Mouse (Mus musculus) forebrain, embryonic 10.5 days (tissue): ENCODE data around the gene Slc26a6. TPM values are rescaled to one million over a fixed set of nuclear protein-coding genes. Genes with fewer than 3 reads are reported as not detected.
A peak's percentile ranks its signal among the peaks of the same experiment; 100 is the strongest.

Source experiments
- DNase-seq: peaks from one replicate; pipeline ENCODE4 v3.0.0-alpha.2; 2017; ENCODE audit warnings: low spot score; ENCODE audit errors: extremely low spot score
- H3K27ac ChIP-seq: fragments of 300-500 bp; sonication (generic); 2 replicates; pipeline ENCODE4 v1.5.1; 2016; ENCODE audit warnings: mild to moderate bottlenecking
- H3K27me3 ChIP-seq: fragments of 300-500 bp; sonication (generic); 2 replicates; pipeline ENCODE4 v1.6.1; 2016; ENCODE audit warnings: mild to moderate bottlenecking; ENCODE audit not compliant: poor library complexity, severe bottlenecking
- H3K36me3 ChIP-seq: fragments of 300-500 bp; sonication (generic); replicated peaks from 2 replicates; pipeline ENCODE4 v1.6.1; 2016; ENCODE audit warnings: mild to moderate bottlenecking, moderate library complexity
- H3K4me1 ChIP-seq: fragments of 300-500 bp; sonication (generic); 2 replicates; pipeline ENCODE4 v1.6.1; 2016
- H3K4me3 ChIP-seq: fragments of 300-500 bp; sonication (generic); 2 replicates; pipeline ENCODE4 v1.5.1; 2016; ENCODE audit warnings: mild to moderate bottlenecking, moderate library complexity
- H3K9me3 ChIP-seq: fragments of 300-500 bp; sonication (generic); 2 replicates; pipeline ENCODE4 v1.6.1; 2016; ENCODE audit warnings: mild to moderate bottlenecking, moderate library complexity
- WGBS: fragments of 180-500 bp; shearing (Covaris S2); methylation state at CpG from one replicate; pipeline ENCODE4 v1.1.7; 2016; 5-methylcytosine and 5-hydroxymethylcytosine counted together
- polyA plus RNA-seq: library from polyadenylated mRNA; unstranded; fragments of >200 nt; fragmentation: Nextera tagmentation; extraction: Ambion mirVana; gene quantifications from 2 replicates; pipeline ENCODE4 v1.2.1, GENCODE M21; 2016

Gene Slc26a6
- polyA plus RNA-seq, 1 experiment from 2014 or later: 11.6 TPM

DNA sequence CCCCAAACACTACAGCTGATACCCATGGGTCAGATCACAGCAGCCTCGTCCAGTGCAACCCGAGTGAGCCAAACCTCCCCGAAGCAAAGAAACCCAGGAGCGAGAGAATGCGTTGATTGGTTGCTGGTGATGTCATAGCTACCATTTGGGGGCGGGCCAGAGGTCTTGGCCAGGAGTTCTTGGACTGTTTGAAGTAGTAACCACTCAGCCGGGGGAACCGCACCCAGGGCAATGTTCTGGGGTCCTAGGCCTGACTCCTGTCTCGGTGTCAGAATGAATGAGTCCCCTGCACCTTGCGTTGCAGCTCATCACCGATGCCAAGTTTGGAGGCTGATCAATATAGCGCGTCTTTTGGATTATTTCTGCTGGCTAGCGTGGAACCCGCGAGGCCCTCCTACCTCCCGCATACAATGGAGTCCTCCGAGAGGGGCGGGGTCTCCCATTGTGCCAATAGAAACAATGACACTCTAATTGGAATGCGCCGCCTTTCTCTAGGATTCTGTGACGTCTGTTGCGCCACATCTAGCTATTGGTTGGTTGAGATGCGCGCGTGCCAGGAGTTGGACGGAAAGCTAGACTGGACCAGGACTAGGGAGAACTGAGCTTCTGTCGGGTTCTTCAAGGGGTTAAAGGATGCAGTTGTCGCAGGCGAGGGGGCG is 28.2 kb upstream of the Slc26a6 start:
- H3K36me3 ChIP-seq: peaks cover 12% of the 10 kb centered on the region; the same call in 1 of the 2 replicates
- H3K4me3 ChIP-seq: peak overlapping the region; percentile 69
- H3K27me3 ChIP-seq: peaks cover 73% of the 10 kb centered on the region
- H3K9me3 ChIP-seq: no peaks in the 10 kb centered on the region
- peak overlapping the region; percentile 73 for H3K27ac ChIP-seq
- DNase-seq: peak; percentile 78
- peaks cover 41% of the 10 kb centered on the region for H3K4me1 ChIP-seq
- WGBS: under 1% methylated on average over 31 of the region's 31 CpGs

DNA sequence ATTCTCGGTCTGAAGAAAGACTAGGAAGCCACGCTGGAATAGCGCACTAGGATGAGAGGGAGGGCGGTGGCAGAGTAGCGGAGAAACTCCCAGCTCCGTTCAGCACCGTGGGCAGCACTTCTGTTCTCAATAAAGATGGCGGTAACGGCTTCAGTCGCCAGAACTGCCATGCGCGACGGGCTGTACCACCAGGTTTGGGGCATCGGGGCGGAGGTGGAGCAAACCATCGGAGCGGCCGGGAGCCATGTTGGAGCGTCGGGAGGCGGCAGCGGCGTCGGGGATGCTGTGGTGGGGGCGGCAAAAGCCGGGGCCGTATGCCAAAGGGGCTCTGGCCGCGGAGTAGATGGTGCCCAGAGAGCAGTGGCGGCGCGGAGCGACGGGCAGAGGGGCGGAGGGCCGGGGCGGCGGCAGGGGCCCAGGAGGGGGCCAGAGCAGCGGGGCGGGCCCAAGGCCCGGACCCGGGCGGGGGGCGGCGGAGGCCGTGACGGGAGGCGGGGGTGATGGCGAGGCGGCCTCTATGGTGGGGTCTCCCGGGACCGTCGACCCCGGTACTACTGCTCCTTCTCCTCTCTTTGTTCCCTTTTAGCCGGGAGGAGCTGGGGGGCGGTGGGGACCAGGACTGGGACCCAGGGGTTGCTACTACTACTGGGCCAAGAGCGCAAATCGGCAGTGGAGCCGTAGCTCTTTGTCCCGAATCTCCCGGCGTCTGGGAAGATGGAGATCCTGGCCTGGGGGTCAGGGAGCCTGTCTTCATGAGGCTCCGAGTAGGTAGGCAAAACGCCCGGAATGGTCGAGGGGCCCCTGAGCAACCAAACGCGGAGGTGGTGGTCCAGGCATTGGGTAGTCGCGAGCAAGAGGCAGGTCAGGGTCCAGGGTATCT is 27.0 kb upstream of the Slc26a6 start, which contains the start of gene Celsr3:
Gene Celsr3 (plus strand): TSS at position 501 of the 880 bp plus-strand sequence.
- Histone ChIP-seq H3K27me3 (peaks cover 84% of the 10 kb centered on the region), H3K4me1 (peaks cover 41% of the 10 kb centered on the region), H3K27ac (peak within 1 kb of the TSS; percentile 80), H3K36me3 (peaks cover 12% of the 10 kb centered on the region; the same call in 1 of the 2 replicates), H3K9me3 (no peaks in the 10 kb centered on the region), H3K4me3 (peak within 1 kb of the TSS; percentile 69)
- peak; percentile 88 for DNase-seq
- 1% methylated on average over 68 of the region's 70 CpGs for WGBS

DNA sequence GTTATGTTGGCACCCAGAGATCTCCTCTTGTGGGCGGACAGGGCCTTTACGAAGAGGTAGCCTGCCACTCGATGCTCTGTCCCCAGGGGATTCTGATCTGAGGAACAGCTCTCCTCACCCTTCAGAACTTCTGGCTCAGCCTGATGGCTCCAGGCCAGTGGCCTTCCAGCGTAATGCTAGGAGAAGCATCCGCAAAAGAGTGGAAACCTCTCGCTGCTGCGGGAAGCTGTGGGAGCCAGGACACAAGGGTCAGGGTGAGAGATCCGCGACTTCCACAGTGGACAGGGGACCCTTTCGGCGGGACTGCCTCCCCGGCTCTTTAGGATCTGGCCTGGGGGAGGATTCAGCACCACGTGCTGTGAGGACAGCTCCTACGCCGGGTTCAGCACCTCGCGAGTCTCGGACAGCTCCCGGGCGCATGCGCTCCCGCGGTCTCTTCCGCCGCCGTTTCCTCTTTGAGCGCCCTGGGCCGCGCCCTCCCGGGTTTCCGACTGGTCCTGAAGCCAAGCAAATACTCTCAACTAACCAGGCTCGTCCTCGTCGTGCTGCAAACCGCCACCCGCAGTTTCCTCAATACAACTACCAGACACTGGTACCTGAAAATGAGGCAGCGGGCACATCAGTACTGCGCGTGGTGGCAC is 26.3 kb upstream of the Slc26a6 start:
- Histone ChIP-seq H3K9me3 (no peaks in the 10 kb centered on the region), H3K4me3 (peak overlapping the region; percentile 69), H3K36me3 (peaks cover 12% of the 10 kb centered on the region; the same call in 1 of the 2 replicates), H3K27ac (no peak overlapping the region), H3K4me1 (peaks cover 48% of the 10 kb centered on the region), H3K27me3 (peaks cover 92% of the 10 kb centered on the region)
- peak; percentile 84 for DNase-seq
- 2% methylated on average over 39 of the region's 39 CpGs for WGBS

DNA sequence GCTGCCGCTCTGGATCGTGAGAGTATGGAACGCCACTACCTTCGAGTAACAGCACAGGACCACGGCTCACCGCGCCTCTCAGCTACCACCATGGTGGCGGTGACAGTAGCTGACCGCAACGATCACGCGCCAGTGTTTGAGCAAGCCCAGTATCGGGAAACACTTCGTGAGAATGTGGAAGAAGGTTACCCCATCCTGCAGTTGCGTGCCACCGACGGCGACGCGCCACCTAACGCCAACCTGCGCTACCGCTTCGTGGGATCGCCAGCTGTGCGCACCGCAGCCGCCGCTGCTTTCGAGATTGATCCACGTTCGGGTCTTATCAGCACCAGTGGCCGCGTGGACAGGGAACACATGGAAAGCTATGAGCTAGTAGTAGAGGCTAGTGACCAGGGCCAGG is 25.6 kb upstream of the Slc26a6 start:
- H3K4me1 ChIP-seq: peaks cover 54% of the 10 kb centered on the region

DNA sequence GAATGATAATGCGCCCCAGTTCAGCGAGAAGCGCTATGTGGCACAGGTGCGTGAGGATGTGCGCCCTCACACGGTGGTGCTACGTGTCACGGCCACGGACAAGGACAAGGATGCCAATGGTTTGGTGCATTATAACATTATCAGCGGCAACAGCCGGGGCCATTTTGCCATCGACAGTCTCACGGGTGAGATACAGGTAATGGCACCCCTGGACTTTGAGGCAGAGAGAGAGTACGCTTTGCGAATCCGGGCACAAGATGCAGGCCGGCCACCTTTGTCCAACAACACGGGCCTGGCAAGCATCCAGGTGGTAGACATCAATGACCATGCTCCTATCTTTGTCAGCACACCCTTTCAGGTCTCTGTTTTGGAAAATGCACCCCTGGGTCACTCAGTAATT is 25.2 kb upstream of the Slc26a6 start:
- Histone ChIP-seq H3K4me1 (peaks cover 59% of the 10 kb centered on the region), H3K27me3 (peaks cover 100% of the 10 kb centered on the region)
- WGBS: 71% methylated on average over 18 of the region's 18 CpGs

More for the DNA sequence above, 25.6 kb upstream of the Slc26a6 start:
- peak overlapping the region; percentile 69 for H3K4me3 ChIP-seq
- 18% methylated on average over 34 of the region's 34 CpGs for WGBS
- no peak overlapping the region for H3K27ac ChIP-seq
- peaks cover 12% of the 10 kb centered on the region; the same call in 1 of the 2 replicates for H3K36me3 ChIP-seq
- peaks cover 98% of the 10 kb centered on the region for H3K27me3 ChIP-seq
- no peaks in the 10 kb centered on the region for H3K9me3 ChIP-seq
- DNase-seq: no peak

DNA sequence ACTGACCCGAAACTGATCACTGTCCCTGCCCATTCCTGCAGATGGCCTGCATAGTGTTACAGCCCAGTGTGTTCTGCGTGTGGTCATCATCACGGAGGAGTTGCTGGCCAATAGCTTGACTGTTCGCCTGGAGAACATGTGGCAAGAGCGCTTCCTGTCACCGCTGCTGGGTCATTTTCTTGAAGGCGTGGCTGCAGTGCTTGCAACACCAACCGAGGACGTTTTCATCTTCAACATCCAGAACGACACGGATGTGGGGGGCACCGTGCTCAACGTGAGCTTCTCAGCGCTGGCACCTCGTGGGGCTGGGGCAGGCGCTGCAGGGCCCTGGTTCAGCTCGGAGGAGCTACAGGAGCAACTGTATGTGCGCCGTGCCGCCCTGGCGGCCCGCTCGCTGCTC is 21.4 kb upstream of the Slc26a6 start:
- Histone ChIP-seq H3K4me1 (peaks cover 32% of the 10 kb centered on the region), H3K9me3 (no peaks in the 10 kb centered on the region), H3K27ac (no peak overlapping the region), H3K36me3 (peaks cover 34% of the 10 kb centered on the region), H3K27me3 (peaks cover 85% of the 10 kb centered on the region), H3K4me3 (peak overlapping the region; percentile 64)
- DNase-seq: no peak
- 8% methylated on average over 23 of the region's 23 CpGs for WGBS

More for the DNA sequence above, 25.2 kb upstream of the Slc26a6 start:
- H3K36me3 ChIP-seq: peaks cover 12% of the 10 kb centered on the region; the same call in 1 of the 2 replicates
- no peak for DNase-seq
- H3K4me3 ChIP-seq: peak overlapping the region; percentile 69
- no peaks in the 10 kb centered on the region for H3K9me3 ChIP-seq
- H3K27ac ChIP-seq: no peak overlapping the region

DNA sequence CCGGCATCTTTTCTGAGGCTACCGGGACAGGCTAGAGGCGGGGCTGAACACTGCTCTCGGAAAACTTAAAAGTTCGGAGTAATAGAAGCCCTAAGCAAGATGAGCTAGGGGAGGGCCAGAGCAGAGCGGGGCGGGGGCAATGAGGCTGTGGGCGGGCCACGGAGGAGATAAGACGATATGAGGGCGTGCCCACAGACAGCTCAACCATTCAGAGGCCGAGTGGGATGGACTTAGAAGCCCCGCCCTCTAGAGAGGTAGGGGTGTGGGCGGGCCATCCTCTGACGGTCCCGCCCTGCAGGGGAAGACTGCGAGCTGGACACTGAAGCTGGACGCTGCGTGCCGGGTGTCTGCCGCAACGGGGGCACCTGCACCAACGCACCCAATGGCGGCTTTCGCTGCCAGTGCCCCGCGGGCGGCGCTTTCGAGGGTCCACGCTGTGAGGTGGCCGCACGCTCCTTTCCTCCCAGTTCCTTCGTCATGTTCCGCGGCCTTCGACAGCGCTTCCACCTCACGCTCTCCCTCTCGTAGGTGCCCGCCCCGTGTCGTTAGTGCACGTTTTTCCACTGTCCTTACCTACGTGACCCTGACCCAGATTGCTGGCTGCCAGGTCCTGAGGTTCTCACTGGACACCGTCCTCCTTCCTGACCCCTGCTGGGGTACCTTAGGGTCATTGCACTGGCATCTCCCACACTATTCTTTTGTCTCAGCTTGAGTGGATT is 20.5 kb upstream of the Slc26a6 start:
- Histone ChIP-seq H3K36me3 (peaks cover 34% of the 10 kb centered on the region), H3K27ac (no peak overlapping the region), H3K27me3 (peaks cover 75% of the 10 kb centered on the region), H3K4me1 (peaks cover 23% of the 10 kb centered on the region), H3K4me3 (peak overlapping the region; percentile 64), H3K9me3 (no peaks in the 10 kb centered on the region)
- WGBS: 6% methylated on average over 46 of the region's 46 CpGs
- DNase-seq: peak; percentile 88

DNA sequence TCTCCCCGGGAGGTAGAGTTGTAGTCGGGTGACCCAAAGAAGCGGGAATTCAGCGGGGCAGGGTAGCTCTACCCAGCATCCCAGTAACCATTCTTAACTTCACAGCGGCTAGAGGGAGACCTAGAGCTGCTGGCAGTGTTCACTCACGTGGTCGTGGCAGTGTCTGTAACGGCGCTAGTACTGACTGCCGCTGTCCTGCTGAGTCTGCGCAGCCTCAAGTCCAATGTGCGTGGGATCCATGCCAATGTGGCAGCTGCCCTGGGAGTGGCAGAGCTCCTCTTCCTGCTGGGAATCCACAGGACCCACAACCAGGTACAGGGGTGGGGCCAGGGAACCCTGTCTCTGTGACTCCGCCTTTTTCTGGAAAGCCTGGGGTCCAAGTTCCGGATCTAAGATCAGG is 10.1 kb upstream of the Slc26a6 start:
- peaks cover 16% of the 10 kb centered on the region for H3K36me3 ChIP-seq
- no peak overlapping the region; the same call in 1 of the 2 replicates for H3K27ac ChIP-seq
- peaks cover 11% of the 10 kb centered on the region for H3K4me1 ChIP-seq
- H3K27me3 ChIP-seq: peaks cover 26% of the 10 kb centered on the region
- 22% methylated on average over 14 of the region's 14 CpGs for WGBS
- no peak for DNase-seq
- no peaks in the 10 kb centered on the region for H3K9me3 ChIP-seq
- H3K4me3 ChIP-seq: peak overlapping the region; percentile 27

DNA sequence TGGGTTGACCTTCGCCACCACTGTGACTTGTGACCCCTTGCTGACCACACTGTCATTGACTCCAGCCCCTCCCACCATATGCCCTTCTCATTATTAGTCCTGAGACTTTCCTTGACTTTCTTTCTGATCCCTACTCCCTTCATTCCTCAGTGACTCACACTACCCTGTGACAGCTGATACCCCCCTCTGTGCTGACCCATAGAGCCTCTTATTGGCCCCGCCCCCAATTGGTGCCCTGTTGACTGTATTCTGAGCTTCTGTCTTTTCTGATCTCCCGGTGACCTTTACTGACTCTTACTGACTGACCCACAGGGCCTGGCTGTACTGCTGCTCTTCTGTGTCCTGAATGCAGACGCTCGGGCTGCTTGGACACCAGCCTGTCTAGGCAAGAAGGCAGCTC is 7.7 kb upstream of the Slc26a6 start:
- 80% methylated on average over 5 of the region's 5 CpGs for WGBS
- Histone ChIP-seq H3K4me3 (no peak overlapping the region), H3K9me3 (no peaks in the 10 kb centered on the region), H3K27ac (no peak overlapping the region), H3K4me1 (peaks cover 11% of the 10 kb centered on the region), H3K27me3 (peaks cover 26% of the 10 kb centered on the region), H3K36me3 (peaks cover 26% of the 10 kb centered on the region)
- DNase-seq: no peak

DNA sequence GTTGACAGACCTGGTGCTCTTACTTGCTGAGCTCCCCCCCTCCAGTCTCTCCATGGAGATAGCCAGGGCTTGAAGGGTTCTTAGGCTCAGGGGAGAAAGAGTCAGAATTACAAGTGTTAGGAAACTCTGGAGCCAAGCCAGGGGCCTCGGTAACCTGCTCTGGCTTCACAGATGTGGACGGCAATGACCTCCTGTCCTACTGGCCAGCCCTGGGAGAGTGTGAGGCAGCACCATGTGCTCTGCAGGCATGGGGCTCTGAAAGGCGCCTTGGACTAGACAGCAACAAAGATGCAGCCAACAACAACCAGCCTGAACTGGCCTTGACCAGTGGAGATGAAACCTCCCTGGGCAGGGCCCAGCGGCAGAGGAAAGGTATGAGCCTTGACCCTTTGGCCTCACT is 5.7 kb upstream of the Slc26a6 start:
- Histone ChIP-seq H3K27ac (no peak overlapping the region), H3K9me3 (no peaks in the 10 kb centered on the region), H3K27me3 (peaks cover 17% of the 10 kb centered on the region), H3K4me1 (peaks cover 23% of the 10 kb centered on the region), H3K4me3 (no peak overlapping the region), H3K36me3 (peaks cover 20% of the 10 kb centered on the region; the same call in 1 of the 2 replicates)
- 90% methylated on average over 4 of the region's 4 CpGs for WGBS
- no peak for DNase-seq

DNA sequence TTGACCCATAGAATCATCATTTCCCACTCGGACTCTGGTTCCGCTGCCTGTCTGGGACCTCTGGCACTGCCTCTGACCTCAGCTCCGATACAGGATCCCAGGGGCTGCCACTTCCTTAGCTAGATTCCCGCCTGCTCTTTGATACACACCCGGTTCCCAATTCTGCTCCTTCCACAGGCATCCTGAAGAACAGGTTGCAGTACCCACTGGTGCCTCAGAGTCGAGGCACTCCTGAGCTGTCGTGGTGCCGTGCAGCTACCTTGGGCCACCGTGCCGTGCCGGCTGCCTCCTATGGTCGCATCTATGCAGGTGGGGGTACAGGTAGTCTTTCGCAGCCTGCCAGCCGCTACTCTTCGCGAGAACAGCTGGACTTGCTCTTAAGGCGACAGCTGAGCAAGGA is 4.7 kb upstream of the Slc26a6 start:
- DNase-seq: no peak
- H3K4me1 ChIP-seq: peaks cover 19% of the 10 kb centered on the region
- no peak overlapping the region for H3K4me3 ChIP-seq
- no peak overlapping the region for H3K27ac ChIP-seq
- H3K36me3 ChIP-seq: peaks cover 20% of the 10 kb centered on the region; the same call in 1 of the 2 replicates
- H3K27me3 ChIP-seq: peaks cover 7% of the 10 kb centered on the region
- H3K9me3 ChIP-seq: no peaks in the 10 kb centered on the region
- 79% methylated on average over 17 of the region's 17 CpGs for WGBS
